Mouse (Mus musculus) kidney, adult 9 months (tissue): ENCODE data around the gene Spag17.

Experiments
- DNase-seq: peaks from one replicate; pipeline ENCODE4 v3.0.0; 2022

Gene Spag17

DNA sequence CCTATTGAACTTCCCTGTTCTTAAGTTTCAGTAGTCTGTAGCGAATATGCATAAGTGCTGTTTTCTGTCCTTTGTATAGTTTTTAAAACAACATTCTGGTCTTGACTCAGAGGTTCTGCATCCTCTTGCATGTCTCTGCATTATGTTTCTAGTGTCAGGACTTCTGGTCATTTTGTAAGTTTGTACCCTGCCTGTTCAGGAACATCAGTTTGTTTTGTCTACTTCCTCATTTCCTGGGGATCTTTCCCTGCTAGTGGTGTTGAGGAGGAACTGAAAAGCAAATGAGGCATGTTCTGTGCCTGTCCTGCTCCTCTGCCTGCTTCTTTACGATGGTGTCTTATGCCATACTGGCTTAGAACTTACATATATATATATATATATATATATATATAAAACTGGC lies 290.8 kb downstream of the Spag17 start:
- DNase-seq, result no peak

DNA sequence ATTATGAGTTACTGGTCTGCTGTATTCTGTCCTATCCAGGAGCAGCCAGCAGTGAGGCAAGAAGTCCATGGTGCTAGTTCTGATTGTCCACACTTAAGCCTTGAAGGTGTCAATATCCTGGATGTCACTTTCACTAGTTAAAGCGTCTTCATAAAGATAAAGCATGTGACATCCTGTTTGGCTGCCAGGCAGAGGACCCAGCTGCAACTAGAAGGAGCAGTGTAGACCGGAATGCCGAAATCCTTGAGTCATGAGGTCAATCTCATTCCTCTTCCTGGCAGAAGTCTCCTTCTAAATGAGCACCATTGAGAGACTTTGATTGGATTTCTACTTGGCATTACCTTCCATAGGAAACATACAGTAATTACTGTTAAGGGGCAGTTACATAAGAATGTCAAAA lies 295.3 kb downstream of the Spag17 start:
- DNase-seq, result no peak

GRCm38 (mm10) chr3:100189444-100189843 lies 304.2 kb downstream of the Spag17 start:
- peak; percentile 76 for DNase-seq

DNA sequence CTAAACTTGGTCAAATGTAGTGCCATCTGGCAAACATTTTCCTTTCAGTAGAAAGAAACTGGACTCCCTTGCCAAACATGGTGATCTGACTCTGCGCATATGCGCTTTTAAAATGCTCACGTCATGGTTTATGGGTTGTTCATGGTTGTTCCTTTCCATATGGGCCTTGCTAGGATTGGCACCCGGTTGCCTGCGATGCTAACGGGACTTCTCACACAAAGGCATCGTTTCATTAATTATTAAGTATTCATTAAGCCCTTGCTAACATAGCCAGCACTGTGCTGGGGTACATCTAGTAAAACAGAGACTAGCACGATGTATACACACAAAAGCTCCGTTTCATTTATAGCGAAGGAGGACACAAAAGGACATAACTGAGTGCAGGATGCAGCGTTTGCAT lies 304.7 kb downstream of the Spag17 start:
- DNase-seq, result no peak
